Mouse (Mus musculus) natural killer cell, adult 2 months (primary cell): ENCODE data around the gene Ndufb5.
"Not testable (repeated sequence)": the region's sequence is repeated elsewhere in the genome, so short reads cannot be mapped to it uniquely, and the experiment has no call there.

ENCODE experiments used
- DNase-seq, 2 experiments: peaks; one replicate each; pipeline ENCODE4 v3.0.0; 2022; ENCODE audit warnings: low spot score in 2 of 2

The Ndufb5 gene

GRCm38 (mm10) chr3:32727861-32728260 lies 8.9 kb upstream of the Ndufb5 start:
- DNase-seq, result no peak

GRCm38 (mm10) chr3:32737172-32737655 lies 424 bp downstream of the Ndufb5 start, which contains the start of gene Mrpl47:
Gene Mrpl47, minus strand, starts transcription at chr3:32737605.
- no peak for DNase-seq

GRCm38 (mm10) chr3:32738549-32738948 lies 1.8 kb downstream of the Ndufb5 start:
- no peak for DNase-seq

GRCm38 (mm10) chr3:32742276-32742780 lies 5.5 kb downstream of the Ndufb5 start:
- no peak for DNase-seq

- no peak for DNase-seq
Observed at GRCm38 (mm10) chr3:32745001-32745400, 8.2 kb downstream of the Ndufb5 start.

GRCm38 (mm10) chr3:32745426-32745825 lies 8.6 kb downstream of the Ndufb5 start:
- not testable (repeated sequence) for DNase-seq

GRCm38 (mm10) chr3:32748384-32748783 lies 11.6 kb downstream of the Ndufb5 start:
- no peak for DNase-seq

DNA sequence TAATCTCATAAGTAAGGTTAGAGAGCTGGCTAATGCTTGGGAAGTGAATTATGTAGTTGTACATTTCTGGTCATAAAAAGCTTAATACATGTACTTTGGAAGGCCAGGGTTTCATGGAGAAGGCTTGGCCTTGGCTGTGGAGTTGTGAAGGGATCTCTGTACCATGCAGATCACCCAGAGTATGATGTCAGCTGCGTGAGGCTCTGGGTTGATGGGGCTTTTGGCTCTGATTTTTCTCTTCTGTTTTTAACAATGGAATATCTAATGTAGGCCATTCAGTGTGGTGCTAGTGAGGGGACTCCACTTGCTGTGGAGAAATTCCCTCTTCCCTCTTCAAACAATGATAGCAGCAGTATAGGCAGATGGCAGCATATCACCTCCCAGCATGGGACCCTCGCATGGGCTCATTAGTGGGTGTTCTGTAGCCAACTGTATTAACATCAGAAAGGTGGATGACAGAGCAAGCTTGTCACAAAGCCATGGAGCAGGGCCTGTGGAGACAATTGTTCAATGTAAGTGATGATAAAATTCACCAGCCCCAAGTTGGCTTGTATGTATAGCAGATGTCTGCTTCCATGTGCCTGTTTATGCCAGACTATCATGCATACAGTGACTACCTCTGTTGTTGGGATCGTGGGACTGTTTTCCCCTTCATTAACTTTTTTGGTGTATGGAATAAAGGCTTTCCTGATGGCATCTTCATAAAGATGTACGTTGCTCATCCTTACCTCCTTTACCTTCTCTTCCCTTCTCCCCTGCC lies 13.2 kb downstream of the Ndufb5 start:
- DNase-seq, result no peak

DNA sequence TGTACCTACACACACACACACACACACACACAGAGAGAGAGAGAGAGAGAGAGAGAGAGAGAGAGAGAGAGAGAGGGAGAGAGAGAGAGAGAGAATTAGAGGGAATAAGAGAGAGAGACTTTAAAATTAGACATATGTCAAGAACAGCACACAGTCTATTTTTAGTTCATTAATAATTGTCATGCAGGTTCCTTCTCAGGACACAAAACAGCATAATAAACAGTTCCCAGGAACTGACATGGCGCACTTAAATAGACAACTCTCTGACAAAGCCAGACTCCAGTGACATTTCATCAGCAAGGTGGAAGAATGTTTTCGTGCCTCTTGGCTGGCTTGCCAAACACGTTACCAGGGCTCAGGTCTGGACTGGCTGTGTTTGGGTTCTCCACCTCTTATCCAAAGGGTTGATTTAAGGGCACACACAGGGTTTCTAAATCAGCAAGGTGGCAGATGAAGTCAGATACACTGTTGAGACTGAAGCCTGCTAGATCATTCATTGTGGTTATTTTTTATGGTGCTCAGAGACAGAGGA lies 17.7 kb downstream of the Ndufb5 start:
- no peak for DNase-seq

DNA sequence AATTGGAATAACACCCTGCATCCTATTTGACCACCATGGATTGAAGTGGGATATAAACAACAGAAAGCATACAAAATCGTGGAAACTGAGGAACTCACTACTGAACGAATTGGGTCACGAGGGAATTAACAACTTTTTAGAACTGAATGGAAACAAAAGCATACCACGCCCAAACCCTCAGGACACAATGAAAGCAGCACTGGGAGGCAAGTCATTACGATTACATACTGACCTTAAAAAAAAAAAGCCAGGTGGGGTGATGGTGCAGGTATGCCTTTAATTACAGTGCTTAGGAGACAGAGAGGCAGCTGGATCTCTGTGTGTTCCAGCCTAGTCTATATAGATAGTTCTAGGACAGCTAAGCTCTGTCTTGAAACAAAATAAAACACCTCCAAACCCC lies 22.4 kb downstream of the Ndufb5 start:
- no peak for DNase-seq

- DNase-seq, result no peak
Observed at GRCm38 (mm10) chr3:32762962-32763361, 26.2 kb downstream of the Ndufb5 start.

DNA sequence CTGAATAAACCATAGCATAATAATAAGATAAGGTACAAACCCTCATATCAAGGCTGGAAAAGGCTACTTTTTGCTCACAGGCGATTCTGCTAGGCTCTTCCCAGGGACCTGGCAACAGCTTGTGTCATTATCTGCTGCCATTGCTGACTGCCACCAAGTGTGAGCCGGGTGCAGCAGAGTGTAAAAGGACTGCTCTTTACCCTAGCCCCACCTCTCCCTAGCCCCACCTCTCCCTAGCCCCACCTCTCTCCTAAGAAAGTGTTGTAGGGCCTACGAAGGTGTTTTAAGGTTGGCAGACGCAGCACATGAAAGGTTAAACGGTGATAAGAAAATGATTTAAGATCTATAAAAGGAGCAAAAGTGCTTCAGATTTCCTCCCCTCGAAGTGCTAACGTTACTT lies 27.1 kb downstream of the Ndufb5 start:
- no peak for DNase-seq

- no peak for DNase-seq
Observed at GRCm38 (mm10) chr3:32770781-32771180, 34.0 kb downstream of the Ndufb5 start.
